Mouse (Mus musculus) brain, embryonic 14.5 days (tissue): ENCODE measurements at regions not wholly inside any gene's neighbourhood (a gene's known extent, or its start where the extent isn't known, plus 50 kb on each side); places are given as distances from the start of the nearest gene placed in this dataset.

Experiments
- DNase-seq: peaks from one replicate; pipeline ENCODE4 v3.0.0-alpha.2; 2011; ENCODE audit warnings: low read depth
- CTCF ChIP-seq: fragments of 200-500 bp; IDR thresholded peaks from 2 replicates; pipeline ENCODE4 v1.5.1; 2012; ENCODE audit warnings: inconsistent platforms, mild to moderate bottlenecking, moderate library complexity, borderline replicate concordance; ENCODE audit not compliant: insufficient read depth, insufficient read length; ENCODE audit errors: extremely low read depth
- POLR2A ChIP-seq: fragments of 200-500 bp; IDR thresholded peaks from 2 replicates; pipeline ENCODE4 v1.6.1; 2012; ENCODE audit warnings: mild to moderate bottlenecking, inconsistent platforms, borderline replicate concordance; ENCODE audit not compliant: poor library complexity, insufficient read depth, insufficient read length, severe bottlenecking; ENCODE audit errors: extremely low read depth

- DNase-seq = no peak
- no peak for TF ChIP-seq POLR2A
- no peak for TF ChIP-seq CTCF
Measured at GRCm38 (mm10) chr2:128330833-128331232, 205.0 kb downstream of the Bcl2l11 start.

- TF ChIP-seq CTCF = no peak
- TF ChIP-seq POLR2A = no peak
- DNase-seq = peak; percentile 89
Measured at GRCm38 (mm10) chr2:128331275-128331674, 205.4 kb downstream of the Bcl2l11 start.

GRCm38 (mm10) chr2:128331681-128332080, 205.8 kb downstream of the Bcl2l11 start:
- TF ChIP-seq CTCF = no peak
- TF ChIP-seq POLR2A = no peak
- no peak for DNase-seq

- TF ChIP-seq CTCF (no peak), POLR2A (no peak)
- DNase-seq = no peak
Measured at GRCm38 (mm10) chr2:128333401-128334142, 207.7 kb downstream of the Bcl2l11 start.

GRCm38 (mm10) chr2:128334143-128334470, 208.3 kb downstream of the Bcl2l11 start:
- TF ChIP-seq POLR2A (no peak), CTCF (no peak)
- DNase-seq = no peak

GRCm38 (mm10) chr2:128334757-128335500, 209.1 kb downstream of the Bcl2l11 start:
- no peak for TF ChIP-seq POLR2A
- TF ChIP-seq CTCF = no peak
- no peak for DNase-seq

- no peak for DNase-seq
Measured at GRCm38 (mm10) chr2:128337192-128337591, 211.4 kb downstream of the Bcl2l11 start.

GRCm38 (mm10) chr2:128337791-128338190, 212.0 kb downstream of the Bcl2l11 start:
- DNase-seq = no peak
- TF ChIP-seq POLR2A (no peak), CTCF (no peak)

More at GRCm38 (mm10) chr2:128337192-128337591, 211.4 kb downstream of the Bcl2l11 start:
- TF ChIP-seq CTCF (no peak), POLR2A (no peak)

GRCm38 (mm10) chr2:128338474-128338873, 212.6 kb downstream of the Bcl2l11 start:
- TF ChIP-seq CTCF (no peak), POLR2A (no peak)
- no peak for DNase-seq

GRCm38 (mm10) chr2:128339061-128339642, 213.3 kb downstream of the Bcl2l11 start:
- peak; percentile 56 for DNase-seq
- TF ChIP-seq POLR2A (no peak), CTCF (no peak)

- TF ChIP-seq POLR2A (no peak), CTCF (no peak)
- peak; percentile 54 for DNase-seq
Measured at GRCm38 (mm10) chr2:128339643-128340487, 214.0 kb downstream of the Bcl2l11 start.
